8 mouse cellular contexts compared by ENCODE assay signal in the genomic region with DNA sequence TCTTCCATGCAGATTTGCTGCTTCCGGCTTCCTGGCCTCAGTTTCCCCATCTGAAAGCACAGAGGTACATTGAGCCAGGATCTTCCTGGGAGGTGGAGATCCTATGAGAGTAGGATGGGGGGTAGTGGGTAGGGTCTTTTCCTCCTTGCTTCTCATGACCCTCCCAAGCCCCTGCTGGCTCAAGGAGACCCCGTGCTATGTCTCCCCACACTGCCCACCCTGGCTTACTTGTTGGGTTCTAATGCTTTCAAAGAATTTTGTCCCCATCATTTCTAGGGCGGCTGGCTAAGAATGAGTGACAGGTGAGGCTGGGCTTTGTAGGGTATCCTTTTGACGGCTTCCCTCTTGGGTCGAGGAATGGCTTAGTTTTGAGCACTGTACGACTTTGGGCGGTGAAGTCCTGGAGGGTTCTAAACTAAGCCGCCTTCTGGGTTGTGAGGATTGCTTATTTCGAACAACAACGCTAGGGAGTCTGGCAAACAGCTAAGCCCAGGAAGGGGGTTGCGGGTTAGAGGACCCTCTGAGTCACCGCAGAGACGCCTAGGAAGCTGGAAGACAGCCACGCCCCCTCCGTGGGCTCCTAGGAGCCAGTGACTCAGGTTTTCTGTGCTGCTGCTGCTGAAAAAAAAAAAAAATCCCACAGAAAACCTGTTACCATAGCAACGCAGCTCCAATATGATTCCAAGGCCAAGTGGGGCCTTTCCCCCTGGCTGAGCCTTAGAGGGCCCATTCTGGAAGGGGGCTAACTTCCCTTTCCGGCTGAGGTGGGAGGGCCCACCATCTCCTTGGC. TPM values are rescaled to one million over a fixed set of nuclear protein-coding genes. Genes with fewer than 3 reads are reported as not detected.
DNase-seq lines count a peak whose midpoint lies in the region; ATAC-seq lines count a peak whose summit lies in the region.

No protein-coding gene starts in this region.

- 54% methylated on average over 17 of the region's 17 CpGs for WGBS in heart, embryonic 14.5 days
- 62% methylated on average over 17 of the region's 17 CpGs for WGBS in forebrain, embryonic 10.5 days
- WGBS in midbrain, embryonic 13.5 days: 17% methylated on average over 17 of the region's 17 CpGs

- peaks cover 22 to 31% of the 10 kb centered on the region in 2 experiments for H3K4me1 ChIP-seq in heart, embryonic 14.5 days (ENCODE audit: control insufficient read depth in 2 of 2, insufficient read depth in 2 of 2, low read length in 2 of 2)
- H3K4me1 ChIP-seq in forebrain, embryonic 10.5 days: peaks cover 57% of the 10 kb centered on the region
- peaks cover 62% of the 10 kb centered on the region for H3K4me1 ChIP-seq in midbrain, embryonic 13.5 days (replicated peaks)

- H3K9me3 ChIP-seq in heart, embryonic 14.5 days (ENCODE audit: control insufficient read depth, low read length): no peaks in the 10 kb centered on the region
- H3K9me3 ChIP-seq in forebrain, embryonic 10.5 days: peaks cover 7% of the 10 kb centered on the region; the same call in 1 of the 2 replicates
- H3K9me3 ChIP-seq in midbrain, embryonic 13.5 days: no peaks in the 10 kb centered on the region

- H3K36me3 ChIP-seq in heart, embryonic 14.5 days (ENCODE audit: control insufficient read depth, insufficient read depth, low read length): peaks cover 10% of the 10 kb centered on the region; the same call in 1 of the 2 replicates
- H3K36me3 ChIP-seq in forebrain, embryonic 10.5 days (replicated peaks): peaks cover 68% of the 10 kb centered on the region
- H3K36me3 ChIP-seq in midbrain, embryonic 13.5 days: peaks cover 33% of the 10 kb centered on the region

- H3K27me3 ChIP-seq in heart, embryonic 14.5 days (ENCODE audit: control insufficient read depth, insufficient read depth, low read length): no peaks in the 10 kb centered on the region
- H3K27me3 ChIP-seq in forebrain, embryonic 10.5 days (ENCODE audit: poor library complexity, severe bottlenecking): peaks cover 9% of the 10 kb centered on the region
- H3K27me3 ChIP-seq in midbrain, embryonic 13.5 days: no peaks in the 10 kb centered on the region

- peak overlapping the region; percentile 91; the same call in 1 of the 2 replicates for H3K9ac ChIP-seq in heart, embryonic 14.5 days (ENCODE audit: low read length)
- peak overlapping the region; percentile 100 for H3K9ac ChIP-seq in midbrain, embryonic 13.5 days (replicated peaks)

- ATAC-seq in heart, embryonic 14.5 days (ENCODE audit: insufficient number of reproducible peaks, insufficient read depth, low FRiP score, low read depth): no peak
- no peak for ATAC-seq in midbrain, embryonic 13.5 days

- peak overlapping the region; percentile 95 for H3K4me2 ChIP-seq in heart, embryonic 14.5 days (ENCODE audit: low read length)
- H3K4me2 ChIP-seq in midbrain, embryonic 13.5 days (replicated peaks): peak overlapping the region; percentile 94

- H3K4me3 ChIP-seq in heart, embryonic 14.5 days (ENCODE audit: control insufficient read depth in 1 of 2, insufficient read depth in 1 of 2, low read depth in 1 of 2, low read length in 2 of 2): peak overlapping the region; percentile 63 to 76
- peak overlapping the region; percentile 89 for H3K4me3 ChIP-seq in forebrain, embryonic 10.5 days
- H3K4me3 ChIP-seq in midbrain, embryonic 13.5 days (replicated peaks): peak overlapping the region; percentile 99

- DNase-seq in heart, adult 11 months: no peak
- DNase-seq in ES-CJ7 (ENCODE audit: low read depth, low spot score): peak; percentile 73
- peak; percentile 38 for DNase-seq in forebrain, embryonic 10.5 days (ENCODE audit: extremely low spot score, low spot score)
- DNase-seq in layer of hippocampus, adult 18-20 months (ENCODE audit: low spot score in 2 of 2): peak; percentile 51 to 78
- no peak for DNase-seq in cerebellum, adult 9-10 months
- DNase-seq in spleen, adult 18-20 months: no peak

- peak overlapping the region; percentile 23 to 89; a peak in 2 of 4 replicates for H3K27ac ChIP-seq in heart, embryonic 14.5 days (replicated peaks in 1 of 2; ENCODE audit: control insufficient read depth in 1 of 2, insufficient read depth in 1 of 2, low read depth in 2 of 2, low read length in 2 of 2)
- peak overlapping the region; percentile 99 for H3K27ac ChIP-seq in forebrain, embryonic 10.5 days
- H3K27ac ChIP-seq in midbrain, embryonic 13.5 days: peak overlapping the region; percentile 99

RNA-seq across cellular contexts. Expression of a gene that starts 3.8 kb away (rescaled TPM):
- 120 and 124 TPM in 2 replicates for polyA plus RNA-seq in heart, embryonic 14.5 days (2014; fragmentation: Nextera tagmentation; extraction: Ambion mirVana)
- 676 and 689 TPM in 2 replicates for polyA plus RNA-seq in forebrain, embryonic 10.5 days (2016; fragmentation: Nextera tagmentation; extraction: Ambion mirVana)
- 100 to 1,000 TPM; 165 to 188 TPM for total RNA-seq in layer of hippocampus, adult 18-20 months (2021)
- polyA plus RNA-seq in midbrain, embryonic 13.5 days (2015; fragmentation: Nextera tagmentation; extraction: Ambion mirVana): 555 TPM in 2 replicates

RNA-seq across cellular contexts. Expression of a gene that starts 57.3 kb away (rescaled TPM):
- polyA plus RNA-seq in heart, embryonic 14.5 days (2014; fragmentation: Nextera tagmentation; extraction: Ambion mirVana): 5,159 and 5,554 TPM in 2 replicates
- polyA plus RNA-seq in forebrain, embryonic 10.5 days (2016; fragmentation: Nextera tagmentation; extraction: Ambion mirVana): 12,867 and 12,868 TPM in 2 replicates
- total RNA-seq in layer of hippocampus, adult 18-20 months (2021): 1,000 to 10,000 TPM; 3,167 to 3,215 TPM
- 15,567 and 17,404 TPM in 2 replicates for polyA plus RNA-seq in midbrain, embryonic 13.5 days (2015; fragmentation: Nextera tagmentation; extraction: Ambion mirVana)

Comparison
In these comparisons a context has a peak if more than half of its experiments do, and no peak if none do; other contexts are left out.
1. DNase-seq: peak in ES-CJ7 (single experiment), forebrain, embryonic 10.5 days (single experiment) and layer of hippocampus, adult 18-20 months (2 of 2); none in heart, adult 11 months (single experiment), cerebellum, adult 9-10 months (single experiment) and spleen, adult 18-20 months (0 of 2).
2. Peak in every context shown above with its lines, with median percentiles within 50 percentile points of each other: H3K27ac ChIP-seq and H3K4me3 ChIP-seq.